Mouse (Mus musculus): ENCODE results near the gene Avil.

- no peak for TF ChIP-seq CTCF (IDR thresholded peaks at IDR 0.05; ENCODE audit: control insufficient read depth, insufficient read depth, insufficient read length)
- TF ChIP-seq FOSL1 (IDR thresholded peaks at IDR 0.05; ENCODE audit: insufficient read depth, low read length, poor library complexity, severe bottlenecking): no peak
- no peak for TF ChIP-seq USF1 (IDR thresholded peaks at IDR 0.05; ENCODE audit: low read depth)
These were observed 27.5 kb upstream of the Avil start for GRCm38 (mm10) chr10:126972988-126973387.

All from C2C12 (cell line).